Mouse (Mus musculus) heart, adult 8-10 months (tissue): Measurements from ENCODE around the gene Iba57. TPM values are rescaled to one million over a fixed set of nuclear protein-coding genes. Genes with fewer than 3 reads are reported as not detected.

Experiments
- DNase-seq: peaks from one replicate; pipeline ENCODE4 v3.0.0; 2022; ENCODE audit warnings: low spot score
- total RNA-seq, 4 experiments: library from RNA; stranded (reverse); gene quantifications; 2 replicates each; pipeline ENCODE4 v1.2.4; 2022

Iba57 gene
- total RNA-seq, 4 experiments from 2014 or later: 14.8 to 21.8 (median 19.4) TPM

- DNase-seq: no peak
These were observed 10.8 kb upstream of the Iba57 start for GRCm38 (mm10) chr11:59174189-59174838.

GRCm38 (mm10) chr11:59170549-59170948 lies 7.0 kb upstream of the Iba57 start:
- no peak for DNase-seq

- DNase-seq: no peak
These were observed 6.3 kb upstream of the Iba57 start for GRCm38 (mm10) chr11:59169807-59170206.

- no peak for DNase-seq
These were observed 2.2 kb upstream of the Iba57 start for GRCm38 (mm10) chr11:59165616-59166241.

GRCm38 (mm10) chr11:59164384-59164783 lies 845 bp upstream of the Iba57 start:
- no peak for DNase-seq

- DNase-seq: no peak
These were observed 890 bp downstream of the Iba57 start for GRCm38 (mm10) chr11:59162443-59163254.

- no peak for DNase-seq
These were observed 2.1 kb downstream of the Iba57 start for GRCm38 (mm10) chr11:59161398-59161797.

- no peak for DNase-seq
These were observed 4.0 kb downstream of the Iba57 start for GRCm38 (mm10) chr11:59159558-59159957.

- DNase-seq: no peak
These were observed 4.4 kb downstream of the Iba57 start for GRCm38 (mm10) chr11:59159099-59159498.

- no peak for DNase-seq
These were observed 7.6 kb downstream of the Iba57 start for GRCm38 (mm10) chr11:59155900-59156299.

GRCm38 (mm10) chr11:59154220-59154619 lies 9.3 kb downstream of the Iba57 start:
- DNase-seq: no peak

- no peak for DNase-seq
These were observed 11.8 kb downstream of the Iba57 start for GRCm38 (mm10) chr11:59151729-59152128.

- DNase-seq: no peak
These were observed 14.2 kb downstream of the Iba57 start for GRCm38 (mm10) chr11:59149302-59149701.

GRCm38 (mm10) chr11:59142962-59143361 lies 20.6 kb downstream of the Iba57 start:
- DNase-seq: no peak

- DNase-seq: no peak
These were observed 21.7 kb downstream of the Iba57 start for GRCm38 (mm10) chr11:59141772-59142370.

- DNase-seq: no peak
These were observed 24.7 kb downstream of the Iba57 start for GRCm38 (mm10) chr11:59138537-59139486.

GRCm38 (mm10) chr11:59136994-59137706 lies 26.4 kb downstream of the Iba57 start:
- no peak for DNase-seq

- no peak for DNase-seq
These were observed 27.6 kb downstream of the Iba57 start, which contains the start of gene Obscn for GRCm38 (mm10) chr11:59135904-59136452. Gene Obscn (minus strand): TSS chr11:59136402.

- DNase-seq: no peak
These were observed 28.3 kb downstream of the Iba57 start for GRCm38 (mm10) chr11:59135051-59135820.
